Mouse (Mus musculus) ovary, adult 18-20 months (tissue): ENCODE data around the gene Tmem222.

Source experiments
- DNase-seq: peaks from one replicate; pipeline ENCODE4 v3.0.0; 2022; ENCODE audit warnings: low spot score, mixed read lengths

Gene Tmem222

GRCm38 (mm10) chr4:133250609-133251008 lies 27.0 kb downstream of the Tmem222 start:
- peak; percentile 40 for DNase-seq

- no peak for DNase-seq
Measured at GRCm38 (mm10) chr4:133247806-133248449, 29.7 kb downstream of the Tmem222 start.

GRCm38 (mm10) chr4:133247072-133247471 lies 30.5 kb downstream of the Tmem222 start:
- no peak for DNase-seq

- DNase-seq = no peak
Measured at GRCm38 (mm10) chr4:133244289-133244688, 33.3 kb downstream of the Tmem222 start.

- no peak for DNase-seq
Measured at GRCm38 (mm10) chr4:133243538-133243937, 34.1 kb downstream of the Tmem222 start.

- DNase-seq = no peak
Measured at GRCm38 (mm10) chr4:133242710-133243109, 34.9 kb downstream of the Tmem222 start.

GRCm38 (mm10) chr4:133241910-133242309 lies 35.7 kb downstream of the Tmem222 start:
- DNase-seq = no peak

- peak; percentile 80 for DNase-seq
Measured at GRCm38 (mm10) chr4:133240934-133241908, 36.4 kb downstream of the Tmem222 start.

GRCm38 (mm10) chr4:133240490-133240921 lies 37.1 kb downstream of the Tmem222 start, which contains the start of gene Map3k6:
Gene Map3k6, plus strand, starts transcription at chr4:133240818.
- peak; percentile 75 for DNase-seq

- no peak for DNase-seq
Measured at GRCm38 (mm10) chr4:133237911-133238310, 39.7 kb downstream of the Tmem222 start.

- DNase-seq = no peak
Measured at GRCm38 (mm10) chr4:133235415-133235814, 42.2 kb downstream of the Tmem222 start.

GRCm38 (mm10) chr4:133234771-133235170 lies 42.8 kb downstream of the Tmem222 start:
- DNase-seq = no peak

- no peak for DNase-seq
Measured at GRCm38 (mm10) chr4:133233285-133233976, 44.2 kb downstream of the Tmem222 start.

GRCm38 (mm10) chr4:133229582-133229981 lies 48.0 kb downstream of the Tmem222 start:
- no peak for DNase-seq

GRCm38 (mm10) chr4:133227636-133228035 lies 50.0 kb downstream of the Tmem222 start:
- no peak for DNase-seq

GRCm38 (mm10) chr4:133226073-133226472 lies 51.5 kb downstream of the Tmem222 start:
- no peak for DNase-seq

- no peak for DNase-seq
Measured at GRCm38 (mm10) chr4:133223875-133224274, 53.7 kb downstream of the Tmem222 start.

GRCm38 (mm10) chr4:133221701-133222100 lies 55.9 kb downstream of the Tmem222 start:
- no peak for DNase-seq

GRCm38 (mm10) chr4:133220656-133221055 lies 56.9 kb downstream of the Tmem222 start:
- no peak for DNase-seq

- DNase-seq = no peak
Measured at GRCm38 (mm10) chr4:133218745-133219144, 58.8 kb downstream of the Tmem222 start.

- DNase-seq = no peak
Measured at GRCm38 (mm10) chr4:133217641-133218040, 60.0 kb downstream of the Tmem222 start.
